Mouse (Mus musculus) splenic B cell, adult 2 months (primary cell): ENCODE measurements around the gene Phip.

Experiments used
- DNase-seq: peaks from one replicate; pipeline ENCODE4 v3.0.0-alpha.2; 2011; ENCODE audit warnings: low read depth, low spot score
- H3K27me3 ChIP-seq: 2 replicates; pipeline ENCODE4 v1.6.1; 2012; ENCODE audit warnings: mild to moderate bottlenecking, low read length, moderate library complexity, mixed read lengths; ENCODE audit not compliant: control insufficient read depth, poor library complexity, insufficient read depth, severe bottlenecking
- H3K36me3 ChIP-seq: 2 replicates; pipeline ENCODE4 v1.6.1; 2012; ENCODE audit warnings: mild to moderate bottlenecking, low read length, moderate library complexity, mixed read lengths; ENCODE audit not compliant: control insufficient read depth, poor library complexity, insufficient read depth, severe bottlenecking

The Phip gene

DNA sequence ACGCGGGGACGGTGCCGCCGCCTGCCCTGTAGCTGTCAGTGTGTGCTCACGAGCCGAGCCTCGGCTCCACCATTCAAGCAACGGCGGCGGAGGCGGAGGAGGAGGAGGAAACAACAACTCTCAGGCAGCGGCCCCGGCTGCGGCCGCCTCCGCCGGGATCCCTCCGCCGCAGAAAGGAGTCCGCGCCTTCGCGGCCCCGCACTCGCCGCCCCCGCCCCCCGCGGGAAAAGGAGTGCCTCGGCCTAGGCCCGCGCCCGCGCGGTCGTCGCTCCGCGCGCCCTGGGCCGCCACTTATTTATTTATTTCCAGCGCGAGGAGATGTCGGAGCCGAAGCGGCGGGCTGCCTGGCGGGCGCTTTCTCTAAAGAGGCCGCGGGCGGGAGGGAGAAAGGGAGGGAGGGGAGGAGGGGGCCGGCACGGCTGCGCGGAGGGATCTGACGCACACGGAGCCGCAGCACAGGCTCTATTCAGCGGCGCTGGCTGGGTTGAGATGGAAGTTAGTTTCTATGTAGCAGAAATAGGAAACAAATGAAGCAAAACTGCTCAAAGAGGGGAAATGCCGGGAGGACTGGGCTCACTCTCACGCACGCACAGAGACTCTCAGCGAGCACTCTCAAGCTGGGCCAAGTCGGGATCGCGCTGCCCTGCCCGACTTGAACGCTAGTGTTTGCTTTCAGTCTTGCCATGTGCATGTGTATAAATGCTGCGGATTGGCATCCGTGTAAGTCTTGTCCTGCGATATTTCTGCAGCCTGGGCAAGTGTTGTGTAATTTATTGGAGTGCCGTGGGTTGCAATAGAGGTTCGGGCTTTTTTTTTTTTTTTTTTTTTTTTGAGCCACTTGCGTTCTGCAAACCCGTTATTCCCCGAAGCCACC is at the start of gene Phip:
TSS of gene Phip (minus strand) at position 175 of the 874 bp plus-strand sequence.
- DNase-seq, result peak; percentile 95
- Histone ChIP-seq H3K27me3 (no peaks in the 10 kb centered on the region), H3K36me3 (no peaks in the 10 kb centered on the region)

DNA sequence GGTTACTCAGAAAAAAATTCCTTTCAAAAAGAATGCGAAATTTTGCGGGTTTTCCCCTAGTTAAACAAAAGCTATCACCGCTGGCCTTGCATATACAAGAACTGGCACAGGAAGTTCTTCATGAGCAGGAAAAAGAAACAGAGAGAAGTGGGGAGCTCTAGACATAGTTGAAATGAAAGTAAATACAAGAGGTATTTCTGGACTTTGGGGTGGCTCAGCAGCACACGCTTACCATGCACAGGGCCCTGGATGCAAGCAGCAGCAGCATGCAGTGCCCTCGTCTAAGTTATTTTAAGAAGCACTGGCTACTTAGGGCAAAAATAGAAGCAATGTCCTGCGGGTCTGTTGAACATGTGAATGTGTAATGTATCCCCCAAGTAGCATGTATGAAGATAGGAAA is 48.4 kb upstream of the Phip start:
- Histone ChIP-seq H3K27me3 (no peaks in the 10 kb centered on the region), H3K36me3 (no peaks in the 10 kb centered on the region)
- DNase-seq, result peak; percentile 37

DNA sequence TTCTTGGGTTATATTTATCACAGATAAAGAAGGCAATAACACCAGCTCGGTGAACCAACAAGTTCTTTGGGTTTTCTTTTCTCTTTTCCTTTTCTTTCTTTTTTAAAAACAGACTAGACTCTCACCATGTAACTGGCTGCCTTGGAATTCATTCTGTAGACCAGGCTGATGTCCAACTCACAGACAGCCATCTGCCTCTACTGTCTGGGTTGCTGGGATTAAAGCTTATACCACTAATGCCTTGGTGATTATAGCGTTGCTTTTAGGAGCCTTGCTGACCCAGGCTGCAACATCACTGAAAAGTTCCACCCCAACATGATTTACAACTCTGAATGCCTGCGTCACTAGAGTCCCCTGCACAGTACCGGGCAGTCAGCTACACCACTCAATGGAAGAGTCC is 39.2 kb upstream of the Phip start:
- Histone ChIP-seq H3K36me3 (no peaks in the 10 kb centered on the region), H3K27me3 (no peaks in the 10 kb centered on the region)
- no peak for DNase-seq

DNA sequence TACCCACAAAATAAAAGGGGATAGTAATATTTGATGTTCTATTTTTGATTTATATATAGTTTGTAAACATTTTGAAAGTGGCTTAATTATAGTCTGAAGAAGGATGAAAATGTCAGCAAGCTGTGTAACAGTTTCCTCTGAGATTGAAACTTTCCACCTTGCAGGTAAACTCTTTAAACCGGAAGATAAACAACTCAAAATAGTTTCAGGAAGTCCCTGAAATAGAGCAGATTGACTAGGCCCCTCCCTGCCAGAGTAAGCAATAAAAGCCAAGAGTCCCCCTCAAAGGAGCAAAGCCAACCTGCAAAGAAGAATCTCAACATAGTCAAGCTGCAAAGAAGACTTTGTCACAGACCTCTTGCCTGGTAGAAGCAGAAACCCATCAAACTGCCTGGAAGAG is 33.0 kb upstream of the Phip start:
- H3K36me3 ChIP-seq, result no peaks in the 10 kb centered on the region
- DNase-seq, result peak; percentile 52
- H3K27me3 ChIP-seq, result no peaks in the 10 kb centered on the region

DNA sequence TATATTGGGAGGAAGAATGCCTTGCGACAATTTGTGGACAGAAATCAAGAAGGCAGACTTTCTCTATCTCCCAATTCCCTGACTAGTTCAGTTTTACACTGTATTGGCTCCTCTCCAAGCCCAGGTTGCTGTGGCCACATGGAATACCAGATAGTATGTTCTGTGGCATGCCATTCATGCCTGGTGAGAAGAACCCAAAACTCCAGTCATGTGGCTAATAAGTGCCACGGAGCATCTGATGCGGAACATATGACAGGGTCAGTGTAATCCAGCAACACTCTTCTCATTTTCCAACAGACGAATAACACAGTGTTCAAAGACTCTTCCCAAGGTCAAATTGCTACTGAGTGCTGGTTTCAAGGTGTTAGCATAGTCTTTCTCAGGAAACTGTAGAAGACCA is 26.0 kb upstream of the Phip start:
- no peak for DNase-seq
- Histone ChIP-seq H3K36me3 (no peaks in the 10 kb centered on the region), H3K27me3 (no peaks in the 10 kb centered on the region)

DNA sequence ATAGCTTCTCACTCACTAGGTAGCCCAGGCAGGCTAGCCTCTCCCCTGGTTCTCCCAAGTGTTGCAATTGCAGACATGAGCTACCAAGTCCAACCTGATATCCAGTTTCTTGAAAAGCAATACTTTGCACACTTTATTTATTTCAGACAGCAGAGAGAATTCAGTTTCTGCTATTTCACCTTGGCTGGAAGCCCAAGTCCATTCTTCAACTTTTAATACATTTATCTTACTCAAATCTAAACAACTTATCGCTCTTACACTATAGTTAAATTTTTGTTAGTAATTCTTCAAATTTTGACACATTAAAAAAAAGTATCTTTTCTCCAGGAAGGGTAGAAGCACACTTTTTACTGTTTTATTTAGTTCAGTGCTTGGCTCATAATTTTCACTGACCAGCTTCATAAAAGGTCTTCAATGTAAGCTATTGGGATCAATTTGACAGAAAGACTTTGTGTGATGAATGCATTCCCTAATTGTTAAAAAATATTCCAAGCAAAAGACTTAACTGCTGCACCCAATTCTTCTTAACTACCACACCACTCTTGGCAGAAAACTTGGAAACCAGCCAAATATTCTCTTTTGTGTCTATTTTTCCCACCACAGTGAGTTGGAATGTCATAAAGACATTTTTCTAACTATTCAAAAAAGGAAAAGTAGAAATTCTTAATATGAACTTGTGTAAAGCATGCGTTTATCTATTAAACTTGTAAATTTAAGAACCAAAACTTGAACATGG is 22.6 kb upstream of the Phip start:
- Histone ChIP-seq H3K27me3 (no peaks in the 10 kb centered on the region), H3K36me3 (no peaks in the 10 kb centered on the region)
- no peak for DNase-seq

DNA sequence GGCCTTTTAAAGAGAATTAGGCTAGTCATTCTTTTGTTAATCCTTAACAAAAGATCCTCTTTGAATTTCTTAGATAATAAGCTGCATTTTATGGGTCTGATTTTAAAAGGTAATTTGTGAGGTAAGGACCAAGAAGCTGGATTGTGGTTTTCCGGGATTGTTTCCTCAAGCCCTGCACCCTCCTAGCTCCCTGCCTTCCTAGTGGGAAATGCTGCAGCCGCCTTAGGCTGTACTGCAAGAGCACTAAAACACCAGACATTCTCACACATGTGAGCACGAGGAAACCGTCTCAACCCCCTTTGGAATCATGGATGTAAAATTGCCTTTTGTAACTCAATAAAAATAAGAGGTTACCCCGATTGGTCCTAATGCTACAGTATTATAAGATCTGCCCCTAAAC is 1.6 kb upstream of the Phip start:
- DNase-seq, result no peak
- no peaks in the 10 kb centered on the region for H3K27me3 ChIP-seq

DNA sequence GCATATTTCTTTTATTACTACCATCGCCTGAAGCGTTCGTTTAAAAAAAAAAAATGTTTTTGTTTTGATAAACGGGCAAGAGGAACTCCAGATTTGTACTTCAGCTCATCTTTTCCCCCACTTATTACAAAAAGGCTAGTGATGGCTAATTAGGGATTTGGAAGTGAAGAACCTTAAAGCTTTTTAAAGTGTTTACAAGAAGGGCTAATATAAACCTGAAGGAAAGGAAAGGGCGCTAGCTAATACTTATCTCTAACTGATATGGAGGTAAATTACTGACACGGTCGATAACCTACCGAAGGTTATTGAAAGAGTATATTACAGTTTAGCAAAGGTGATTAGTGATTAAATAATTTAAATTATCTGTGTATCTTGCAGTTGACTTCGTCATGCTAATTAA is 903 bp upstream of the Phip start:
- no peaks in the 10 kb centered on the region for H3K27me3 ChIP-seq
- H3K36me3 ChIP-seq, result no peaks in the 10 kb centered on the region
- no peak for DNase-seq

More for the DNA sequence above, 1.6 kb upstream of the Phip start:
- H3K36me3 ChIP-seq, result no peaks in the 10 kb centered on the region

DNA sequence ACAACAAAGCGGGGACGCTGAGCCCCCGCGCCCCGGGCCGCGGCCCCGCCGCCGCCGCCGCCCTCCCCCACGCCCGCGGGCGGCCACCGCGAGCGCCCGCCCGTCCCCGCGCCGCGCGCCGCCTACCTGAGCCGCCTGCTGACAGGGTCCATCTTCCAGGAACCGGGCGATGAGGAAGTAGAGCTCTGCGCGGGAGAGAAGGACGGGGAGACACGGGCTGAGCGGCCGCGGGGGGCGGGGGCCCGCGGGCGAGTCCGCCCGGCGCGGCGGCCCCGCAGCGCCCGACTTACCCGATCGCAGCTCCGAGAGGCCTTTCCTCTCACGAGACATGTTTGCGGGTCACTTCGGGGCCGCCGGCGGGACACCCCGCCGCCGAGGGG is 364 bp downstream of the Phip start:
- Histone ChIP-seq H3K36me3 (no peaks in the 10 kb centered on the region), H3K27me3 (no peaks in the 10 kb centered on the region)
- no peak for DNase-seq

DNA sequence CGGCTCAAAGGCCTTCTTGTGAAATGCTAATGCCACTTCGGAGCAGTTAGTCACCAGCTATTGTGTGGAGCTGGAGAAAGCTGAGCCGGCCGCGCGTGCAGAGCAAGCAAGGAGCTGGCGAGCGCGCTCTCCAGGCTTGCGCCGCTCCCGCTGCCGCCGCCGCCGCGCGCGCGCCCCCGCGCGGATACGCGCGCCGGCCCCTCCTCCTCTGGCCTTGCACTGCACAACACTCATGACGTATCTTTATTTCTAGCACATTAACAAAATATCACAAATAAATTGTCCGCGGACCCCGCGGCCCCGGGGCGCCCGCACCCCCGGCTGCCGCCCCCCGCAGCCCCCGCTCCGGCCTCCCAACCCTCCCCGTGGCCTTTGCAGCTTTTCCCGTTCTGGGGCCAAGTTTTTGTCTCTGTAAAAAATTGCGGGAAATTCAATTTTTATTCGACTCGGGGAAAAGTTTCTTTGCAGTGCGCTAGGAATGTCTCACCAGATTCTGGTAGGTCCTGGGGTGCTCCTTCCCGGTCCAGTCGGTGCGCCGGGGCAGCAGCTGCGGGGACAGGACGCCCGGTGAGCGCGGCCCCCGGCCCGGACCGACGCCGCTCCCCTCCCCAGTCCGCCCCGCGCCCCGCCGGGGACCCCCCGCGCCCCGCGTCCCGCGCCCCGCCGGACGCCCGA is 992 bp downstream of the Phip start:
- H3K27me3 ChIP-seq, result no peaks in the 10 kb centered on the region
- no peaks in the 10 kb centered on the region for H3K36me3 ChIP-seq
- DNase-seq, result peak; percentile 72

DNA sequence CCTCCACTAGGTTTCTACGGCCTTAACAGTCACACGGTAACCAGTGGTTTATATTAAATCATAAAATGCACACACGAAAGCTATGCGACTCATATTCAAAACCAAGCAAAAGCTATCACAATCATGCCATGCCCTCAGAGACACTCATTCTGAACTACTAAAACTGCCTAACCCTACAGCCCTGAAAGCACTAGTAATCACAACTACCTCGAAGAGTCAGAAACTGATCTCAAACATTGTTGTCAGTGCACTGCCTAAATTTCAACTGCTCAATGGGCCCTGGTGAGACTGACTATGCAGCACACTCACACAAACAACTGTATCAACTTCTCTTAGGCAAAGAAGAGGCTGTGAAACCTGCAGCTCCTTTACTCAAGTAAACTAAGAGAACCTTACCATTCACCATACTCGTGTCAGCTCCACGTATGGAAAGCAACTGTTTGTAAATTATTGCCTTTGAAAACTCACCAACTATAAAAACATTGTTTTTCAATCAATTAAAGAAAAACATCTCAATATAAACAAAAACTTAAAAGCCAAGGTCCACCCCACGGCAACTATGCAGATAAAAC is 1.9 kb downstream of the Phip start:
- DNase-seq, result peak; percentile 20

DNA sequence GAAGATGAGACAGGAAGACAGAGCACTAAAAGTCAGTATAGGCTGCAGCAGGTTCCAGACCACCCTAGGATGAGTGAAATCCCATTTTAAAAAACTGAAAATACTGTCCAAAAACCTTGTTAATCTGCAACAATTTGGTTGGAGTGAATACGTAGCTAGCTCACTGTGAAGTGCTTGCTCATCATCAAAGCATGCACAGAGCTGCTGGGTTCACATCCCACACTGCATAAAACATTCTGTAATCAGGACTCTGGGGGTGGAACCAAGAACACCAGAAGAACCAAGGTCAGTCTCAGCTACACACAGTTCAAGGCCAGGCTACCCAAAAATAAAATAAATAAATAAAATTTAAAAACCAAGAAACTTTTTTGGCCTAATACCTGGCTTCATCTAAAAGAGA is 3.9 kb downstream of the Phip start:
- DNase-seq, result no peak
- Histone ChIP-seq H3K27me3 (no peaks in the 10 kb centered on the region), H3K36me3 (no peaks in the 10 kb centered on the region)

More for the DNA sequence above, 1.9 kb downstream of the Phip start:
- H3K27me3 ChIP-seq, result no peaks in the 10 kb centered on the region
- H3K36me3 ChIP-seq, result no peaks in the 10 kb centered on the region

DNA sequence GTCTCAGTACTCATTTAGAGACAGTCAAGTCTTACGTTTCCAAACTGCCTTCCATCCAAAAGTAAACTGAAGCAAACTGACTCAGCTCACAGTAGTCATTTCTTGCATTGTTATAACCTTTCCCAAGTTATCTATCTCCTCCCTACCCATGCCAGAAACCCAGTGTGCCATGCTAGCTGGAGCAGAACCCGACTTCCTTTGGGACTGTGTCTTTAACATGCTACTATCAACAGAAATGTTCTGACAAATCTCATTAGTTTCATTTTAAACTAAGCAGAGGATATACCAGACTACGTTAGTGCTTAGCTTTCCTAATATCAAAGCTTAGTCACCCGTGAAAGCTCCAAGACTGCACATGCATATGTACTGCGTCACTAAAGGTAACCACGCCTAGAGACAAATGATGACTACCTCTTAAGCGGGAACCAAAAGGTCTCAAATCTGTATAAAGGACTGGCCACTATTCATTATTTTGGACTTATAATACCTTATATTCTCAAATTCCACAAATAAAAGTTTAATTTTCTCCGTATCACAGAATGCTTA is 8.2 kb downstream of the Phip start:
- peak; percentile 24 for DNase-seq
- H3K27me3 ChIP-seq, result no peaks in the 10 kb centered on the region
- H3K36me3 ChIP-seq, result no peaks in the 10 kb centered on the region

DNA sequence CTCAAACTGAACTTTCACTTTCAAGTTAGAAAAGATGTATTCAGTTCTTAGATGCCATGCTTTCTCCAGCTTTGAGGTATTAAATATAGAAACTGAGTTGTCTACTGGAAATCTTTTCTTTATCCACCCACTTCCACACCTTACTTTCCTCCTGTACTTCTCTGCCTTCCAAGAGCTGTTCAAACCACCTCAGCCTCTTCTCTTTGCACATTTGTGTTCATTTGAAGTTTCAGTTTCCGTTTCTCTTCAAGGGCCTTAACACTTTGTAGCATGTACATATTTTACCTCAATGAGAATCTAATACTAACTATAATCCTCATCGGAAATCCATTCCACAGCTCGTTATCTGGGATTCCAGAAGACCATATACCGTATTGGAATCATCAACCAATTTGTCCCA is 11.3 kb downstream of the Phip start:
- DNase-seq, result peak; percentile 21
- no peaks in the 10 kb centered on the region for H3K36me3 ChIP-seq
- no peaks in the 10 kb centered on the region for H3K27me3 ChIP-seq
